Mouse (Mus musculus): ENCODE results near the gene Bap1. TPM values are rescaled to one million over a fixed set of nuclear protein-coding genes. Genes with fewer than 3 reads are reported as not detected.
A peak's percentile ranks its signal among the peaks of the same experiment; 100 is the strongest.

Bap1 gene
- polyA plus RNA-seq, 1 experiment from 2014 or later: 59.7 TPM

DNA sequence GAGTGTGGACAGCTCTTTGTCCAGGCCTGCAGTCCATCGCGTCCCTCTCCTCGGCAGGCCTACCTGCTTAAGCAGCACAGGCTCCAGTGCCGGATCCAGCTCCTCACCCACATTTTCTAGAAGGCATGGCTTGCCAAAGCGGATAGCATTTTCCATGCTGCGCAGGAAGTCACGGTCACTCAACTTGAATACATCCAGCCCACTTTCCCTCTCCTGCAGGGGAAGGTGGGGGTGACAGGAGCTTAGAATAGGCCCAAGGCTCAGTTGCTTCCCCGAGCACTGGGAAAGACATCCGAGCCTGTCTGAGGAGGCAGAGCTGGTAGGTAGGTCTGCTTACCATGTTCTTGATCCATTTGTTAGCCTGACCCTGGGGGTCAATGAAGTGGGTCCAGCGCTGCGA is 16.4 kb downstream of the Bap1 start:
- ATAC-seq (ENCODE audit: insufficient read depth, low FRiP score, low read depth): no peak

GRCm38 (mm10) chr14:31268301-31269001 is 17.2 kb downstream of the Bap1 start:
- no peak overlapping the region for H3K4me3 ChIP-seq (replicated peaks)
- no peaks in the 10 kb centered on the region for H3K36me3 ChIP-seq
- H3K9ac ChIP-seq: no peak overlapping the region
- ATAC-seq (ENCODE audit: insufficient read depth, low FRiP score, low read depth): no peak
- no peaks in the 10 kb centered on the region for H3K27me3 ChIP-seq (replicated peaks)
- WGBS: 68% methylated on average over 9 of the region's 9 CpGs
- peaks cover 4% of the 10 kb centered on the region; the same call in 1 of the 2 replicates for H3K4me1 ChIP-seq
- H3K27ac ChIP-seq: no peak overlapping the region
- H3K9me3 ChIP-seq: no peaks in the 10 kb centered on the region
- peak overlapping the region; percentile 67 for H3K4me2 ChIP-seq

More for the DNA sequence above, 16.4 kb downstream of the Bap1 start:
- 81% methylated on average over 11 of the region's 11 CpGs for WGBS
- Histone ChIP-seq H3K9ac (no peak overlapping the region), H3K27me3 (replicated peaks) (no peaks in the 10 kb centered on the region), H3K4me3 (replicated peaks) (no peak overlapping the region), H3K36me3 (no peaks in the 10 kb centered on the region), H3K4me2 (no peak overlapping the region), H3K4me1 (peaks cover 4% of the 10 kb centered on the region; the same call in 1 of the 2 replicates), H3K27ac (no peak overlapping the region), H3K9me3 (no peaks in the 10 kb centered on the region)

DNA sequence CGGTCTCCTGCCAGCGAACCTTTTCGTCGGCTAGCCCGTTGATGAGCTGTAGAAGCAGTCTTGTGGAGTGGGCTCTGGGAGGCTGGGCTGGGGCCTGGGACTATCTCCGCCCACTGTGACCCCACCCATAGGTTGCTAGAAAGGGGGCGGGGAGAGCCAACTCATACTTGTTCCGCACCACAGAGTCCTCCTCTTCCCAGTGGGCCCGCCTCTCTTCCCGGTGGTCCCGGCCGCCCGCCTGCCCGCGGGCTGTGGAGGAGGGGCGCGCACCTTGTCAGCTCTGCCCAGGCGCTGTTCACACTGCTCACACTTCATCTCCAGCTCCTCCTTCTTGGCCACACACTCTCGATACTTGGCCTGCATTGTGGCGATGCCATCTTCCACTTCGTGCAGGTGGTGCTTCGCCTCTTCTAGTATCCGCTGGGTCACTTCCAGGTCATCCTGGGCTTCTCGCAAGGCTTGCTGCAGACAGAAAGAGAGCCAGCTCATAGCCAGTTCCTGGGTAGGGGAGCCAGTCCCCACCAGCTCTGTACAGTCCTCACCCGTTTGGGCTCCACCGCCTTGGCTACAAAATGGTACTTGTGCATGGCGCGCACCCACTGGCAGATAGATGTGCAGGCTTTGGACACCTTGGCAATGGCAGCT is 18.3 kb downstream of the Bap1 start:
- H3K27ac ChIP-seq: peak overlapping the region; percentile 11; the same call in 1 of the 2 replicates
- 15% methylated on average over 26 of the region's 28 CpGs for WGBS
- peak overlapping the region; percentile 38 for H3K4me3 ChIP-seq (replicated peaks)
- H3K9ac ChIP-seq: 0 out of 2 replicates have a peak overlapping the region, but pooled peaks have one; percentile 17
- no peaks in the 10 kb centered on the region for H3K27me3 ChIP-seq (replicated peaks)
- no peaks in the 10 kb centered on the region for H3K36me3 ChIP-seq
- peak overlapping the region; percentile 67 for H3K4me2 ChIP-seq
- peak; percentile 83 for ATAC-seq (ENCODE audit: insufficient read depth, low FRiP score, low read depth)
- peaks cover 4% of the 10 kb centered on the region; the same call in 1 of the 2 replicates for H3K4me1 ChIP-seq
- H3K9me3 ChIP-seq: no peaks in the 10 kb centered on the region

GRCm38 (mm10) chr14:31271121-31271520 is 19.9 kb downstream of the Bap1 start:
- no peak for ATAC-seq (ENCODE audit: insufficient read depth, low FRiP score, low read depth)
- H3K27ac ChIP-seq: no peak overlapping the region
- WGBS: 89% methylated on average over 6 of the region's 6 CpGs

GRCm38 (mm10) chr14:31272164-31272563 is 20.9 kb downstream of the Bap1 start:
- H3K4me3 ChIP-seq (replicated peaks): no peak overlapping the region
- no peak overlapping the region for H3K9ac ChIP-seq
- peaks cover 4% of the 10 kb centered on the region; the same call in 1 of the 2 replicates for H3K4me1 ChIP-seq
- no peaks in the 10 kb centered on the region for H3K36me3 ChIP-seq
- no peak overlapping the region for H3K4me2 ChIP-seq
- H3K27ac ChIP-seq: no peak overlapping the region
- WGBS: 19% methylated on average over 7 of the region's 7 CpGs
- no peaks in the 10 kb centered on the region for H3K27me3 ChIP-seq (replicated peaks)
- ATAC-seq (ENCODE audit: insufficient read depth, low FRiP score, low read depth): no peak
- no peaks in the 10 kb centered on the region for H3K9me3 ChIP-seq

More at GRCm38 (mm10) chr14:31271121-31271520, 19.9 kb downstream of the Bap1 start:
- Histone ChIP-seq H3K9me3 (no peaks in the 10 kb centered on the region), H3K9ac (no peak overlapping the region), H3K36me3 (no peaks in the 10 kb centered on the region), H3K27me3 (replicated peaks) (no peaks in the 10 kb centered on the region), H3K4me2 (no peak overlapping the region), H3K4me3 (replicated peaks) (no peak overlapping the region), H3K4me1 (peaks cover 4% of the 10 kb centered on the region; the same call in 1 of the 2 replicates)

DNA sequence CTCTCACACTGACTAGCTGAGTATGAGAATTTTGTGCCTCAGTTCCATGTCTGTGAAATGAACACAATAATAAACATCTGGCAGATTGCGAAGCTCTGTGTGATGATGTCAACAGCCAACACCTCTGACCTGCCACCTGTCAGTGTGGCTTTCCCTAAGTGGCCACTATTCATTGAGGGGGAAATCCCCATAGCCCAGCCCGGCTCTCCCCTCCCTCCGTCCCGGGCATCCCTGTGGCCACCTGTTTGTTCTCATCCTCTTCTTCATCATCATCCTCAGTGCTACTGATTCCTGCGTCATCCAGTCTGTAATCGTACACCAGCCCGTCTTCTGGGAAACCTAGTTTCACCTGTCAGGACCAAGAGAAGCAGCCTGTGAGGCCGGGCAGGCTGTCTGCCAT is 34.5 kb downstream of the Bap1 start:
- no peak overlapping the region for H3K9ac ChIP-seq
- H3K27me3 ChIP-seq (replicated peaks): no peaks in the 10 kb centered on the region
- no peaks in the 10 kb centered on the region for H3K4me1 ChIP-seq
- H3K9me3 ChIP-seq: no peaks in the 10 kb centered on the region
- H3K4me2 ChIP-seq: no peak overlapping the region
- ATAC-seq (ENCODE audit: insufficient read depth, low FRiP score, low read depth): no peak
- no peaks in the 10 kb centered on the region for H3K36me3 ChIP-seq
- H3K27ac ChIP-seq: no peak overlapping the region
- no peak overlapping the region for H3K4me3 ChIP-seq (replicated peaks)
- WGBS: 74% methylated on average over 8 of the region's 8 CpGs

Other genes with a start within 250 kb of the Bap1 start
- 442 and 483 TPM in 2 replicates for gene Spcs1, start 249.8 kb upstream of the Bap1 start, polyA plus RNA-seq (2015; fragmentation: Nextera tagmentation; extraction: Ambion mirVana)
- gene Pbrm1, start 232.3 kb upstream of the Bap1 start, polyA plus RNA-seq (2015; fragmentation: Nextera tagmentation; extraction: Ambion mirVana): 109 and 118 TPM in 2 replicates
- gene Gnl3, start 232.3 kb upstream of the Bap1 start, polyA plus RNA-seq (2015; fragmentation: Nextera tagmentation; extraction: Ambion mirVana): 113 and 119 TPM in 2 replicates
- gene Smim4, start 122.5 kb upstream of the Bap1 start, polyA plus RNA-seq (2015; fragmentation: Nextera tagmentation; extraction: Ambion mirVana): 70.9 and 77.2 TPM in 2 replicates
- gene Nt5dc2, start 120.4 kb upstream of the Bap1 start, polyA plus RNA-seq (2015; fragmentation: Nextera tagmentation; extraction: Ambion mirVana): 367 and 372 TPM in 2 replicates
- gene Stab1, start 82.8 kb upstream of the Bap1 start, polyA plus RNA-seq (2015; fragmentation: Nextera tagmentation; extraction: Ambion mirVana): 35.0 and 38.5 TPM in 2 replicates
- gene Tnnc1, start 43.1 kb upstream of the Bap1 start, polyA plus RNA-seq (2015; fragmentation: Nextera tagmentation; extraction: Ambion mirVana): 7.1 and 9.8 TPM in 2 replicates
- gene Nisch, start 34.5 kb upstream of the Bap1 start, polyA plus RNA-seq (2015; fragmentation: Nextera tagmentation; extraction: Ambion mirVana): 319 and 363 TPM in 2 replicates
- gene Sema3g, start 33.6 kb upstream of the Bap1 start, polyA plus RNA-seq (2015; fragmentation: Nextera tagmentation; extraction: Ambion mirVana): 0.73 and 1.0 TPM in 2 replicates
- gene Phf7, start 133 bp upstream of the Bap1 start, polyA plus RNA-seq (2015; fragmentation: Nextera tagmentation; extraction: Ambion mirVana): 11.2 and 11.8 TPM in 2 replicates
- gene Dnah1, start 72.4 kb downstream of the Bap1 start, polyA plus RNA-seq (2015; fragmentation: Nextera tagmentation; extraction: Ambion mirVana): 3.5 and 4.0 TPM in 2 replicates
- 37.8 and 41.8 TPM in 2 replicates for gene Capn7, start 85.2 kb downstream of the Bap1 start, polyA plus RNA-seq (2015; fragmentation: Nextera tagmentation; extraction: Ambion mirVana)
- gene Sh3bp5, start 184.6 kb downstream of the Bap1 start, polyA plus RNA-seq (2015; fragmentation: Nextera tagmentation; extraction: Ambion mirVana): 19.8 and 22.0 TPM in 2 replicates
- gene Eaf1, start 242.9 kb downstream of the Bap1 start, polyA plus RNA-seq (2015; fragmentation: Nextera tagmentation; extraction: Ambion mirVana): 21.6 and 22.4 TPM in 2 replicates
- gene Mettl6, start 243.6 kb downstream of the Bap1 start, polyA plus RNA-seq (2015; fragmentation: Nextera tagmentation; extraction: Ambion mirVana): 56.6 and 56.7 TPM in 2 replicates